In genomic region chr7:49484036-49484744, GRCm38 (mm10) we compare ENCODE assay signal across 9 mouse cellular contexts.
A peak's percentile ranks its signal among the peaks of the same experiment; 100 is the strongest.
DNase-seq lines count a peak whose midpoint lies in the region; ATAC-seq and TF ChIP-seq lines count a peak whose summit lies in the region.
"Had no signal": no experiment of that assay in that cellular context is flagged by ENCODE, and none has a peak within 500 bp of the region (broad histone marks: within the 10 kb centered on the region; RNA-seq: fewer than 3 reads in every experiment).

No protein-coding gene starts in this region.

- no peak for ATAC-seq in forebrain, embryonic 13.5 days
- no peak for ATAC-seq in midbrain, postnatal 0 days (ENCODE audit: low FRiP score)

- peak overlapping the region; percentile 48; the same call in 1 of the 2 replicates for H3K27ac ChIP-seq in forebrain, embryonic 13.5 days
- H3K27ac ChIP-seq in midbrain, postnatal 0 days (ENCODE audit: low read depth, low read length) = 0 out of 2 replicates have a peak overlapping the region, but pooled peaks have one; percentile 3
- H3K27ac ChIP-seq: liver, embryonic 15.5 days had no signal

- H3K27me3 ChIP-seq in forebrain, embryonic 13.5 days = peaks cover 29% of the 10 kb centered on the region
- no peaks in the 10 kb centered on the region; the same call in 1 of the 2 replicates for H3K27me3 ChIP-seq in midbrain, postnatal 0 days (ENCODE audit: insufficient read depth, low read length)
- H3K27me3 ChIP-seq: liver, embryonic 15.5 days had no signal

- 12% methylated on average over 11 of the region's 11 CpGs for WGBS in forebrain, embryonic 13.5 days
- 19% methylated on average over 11 of the region's 11 CpGs for whole genome bisulfite sequencing in midbrain, postnatal 0 days

- peaks cover 20% of the 10 kb centered on the region for H3K4me1 ChIP-seq in forebrain, embryonic 13.5 days
- H3K4me1 ChIP-seq in midbrain, postnatal 0 days (ENCODE audit: insufficient read depth, low read length) = peaks cover 8% of the 10 kb centered on the region; the same call in 1 of the 2 replicates

- TF ChIP-seq CTCF in midbrain, postnatal 0 days (IDR thresholded peaks at IDR 0.05) = peak; percentile 28; the same call in 1 of the 2 replicates

- no peak overlapping the region for H3K4me3 ChIP-seq in forebrain, embryonic 13.5 days
- H3K4me3 ChIP-seq in midbrain, postnatal 0 days (ENCODE audit: low read depth, low read length) = no peak overlapping the region
- H3K4me3 ChIP-seq: liver, embryonic 15.5 days had no signal

- no peak overlapping the region for H3K4me2 ChIP-seq in forebrain, embryonic 13.5 days
- no peak overlapping the region for H3K4me2 ChIP-seq in midbrain, postnatal 0 days (ENCODE audit: low read depth, low read length, poor library complexity, severe bottlenecking)
- H3K4me2 ChIP-seq: liver, embryonic 15.5 days had no signal

- DNase-seq in adrenal gland, adult 2 months = peak; percentile 18
- no peak for DNase-seq in adrenal gland, postnatal 4 days (ENCODE audit: low spot score in 2 of 2)
- peak; percentile 39 for DNase-seq in ES-CJ7 (ENCODE audit: low read depth, low spot score)
- peak; percentile 76 to 77 for DNase-seq in kidney, postnatal 25 days
- peak; percentile 31 for DNase-seq in midbrain, postnatal 0 days (ENCODE audit: low spot score)
- no peak for DNase-seq in ovary, postnatal 36 days (ENCODE audit: low spot score)
- no peak for DNase-seq in right cerebral cortex, postnatal 36 days (ENCODE audit: low spot score in 2 of 2)

- H3K9ac ChIP-seq in forebrain, embryonic 13.5 days = 0 out of 2 replicates have a peak overlapping the region, but pooled peaks have one; percentile 5
- H3K9ac ChIP-seq in midbrain, postnatal 0 days (replicated peaks; ENCODE audit: low read length, poor library complexity, severe bottlenecking) = no peak overlapping the region
- H3K9ac ChIP-seq: liver, embryonic 15.5 days had no signal

- H3K36me3 ChIP-seq in forebrain, embryonic 13.5 days (ENCODE audit: poor library complexity, severe bottlenecking) = no peaks in the 10 kb centered on the region
- H3K36me3 ChIP-seq in midbrain, postnatal 0 days (ENCODE audit: insufficient read depth, low read length) = no peaks in the 10 kb centered on the region
- H3K36me3 ChIP-seq: liver, embryonic 15.5 days had no signal

- no peaks in the 10 kb centered on the region for H3K9me3 ChIP-seq in forebrain, embryonic 13.5 days (replicated peaks)
- H3K9me3 ChIP-seq in midbrain, postnatal 0 days (ENCODE audit: low read length) = no peaks in the 10 kb centered on the region
- H3K9me3 ChIP-seq: liver, embryonic 15.5 days had no signal

Comparison
In these comparisons a context has a peak if more than half of its experiments do, and no peak if none do; other contexts are left out.
1. DNase-seq: peak in adrenal gland, adult 2 months (single experiment), ES-CJ7 (single experiment), kidney, postnatal 25 days (2 of 2) and midbrain, postnatal 0 days (single experiment); none in adrenal gland, postnatal 4 days (0 of 2), ovary, postnatal 36 days (single experiment) and right cerebral cortex, postnatal 36 days (0 of 2).